Mouse (Mus musculus) liver, adult 2 months (tissue): ENCODE results near the gene Bmp2k.

Source experiments
- CTCF ChIP-seq: fragments of 200-500 bp; IDR thresholded peaks from 2 replicates; pipeline ENCODE4 v1.5.1; 2011; ENCODE audit warnings: low read depth, low read length, control low read depth
- POLR2A ChIP-seq: fragments of 200-500 bp; IDR thresholded peaks from 2 replicates; pipeline ENCODE4 v1.6.1; 2011; ENCODE audit warnings: low read length, control low read depth; ENCODE audit not compliant: insufficient read depth; ENCODE audit errors: extremely low read depth

- no peak for TF ChIP-seq CTCF
- no peak for TF ChIP-seq POLR2A
Observed at GRCm38 (mm10) chr5:97078641-97079040, 81.2 kb downstream of the Bmp2k start.
